Mouse (Mus musculus): ENCODE measurements around the gene Zmynd8.

Zmynd8 gene

GRCm38 (mm10) chr2:165898202-165899194 lies at the start of gene Zmynd8:
Gene Zmynd8 (minus strand): TSS chr2:165899016.
- peak; percentile 83 for DNase-seq (ENCODE audit: low spot score)

- DNase-seq (ENCODE audit: low spot score), result no peak
These were observed 49.2 kb upstream of the Zmynd8 start for GRCm38 (mm10) chr2:165948007-165948406.

GRCm38 (mm10) chr2:165946046-165946564 lies 47.3 kb upstream of the Zmynd8 start:
- DNase-seq (ENCODE audit: low spot score), result no peak

- no peak for DNase-seq (ENCODE audit: low spot score)
These were observed 45.9 kb upstream of the Zmynd8 start for GRCm38 (mm10) chr2:165944576-165945351.

GRCm38 (mm10) chr2:165943113-165943512 lies 44.3 kb upstream of the Zmynd8 start:
- DNase-seq (ENCODE audit: low spot score), result no peak

GRCm38 (mm10) chr2:165936106-165936505 lies 37.3 kb upstream of the Zmynd8 start:
- no peak for DNase-seq (ENCODE audit: low spot score)

- no peak for DNase-seq (ENCODE audit: low spot score)
These were observed 28.9 kb upstream of the Zmynd8 start for GRCm38 (mm10) chr2:165927705-165928104.

GRCm38 (mm10) chr2:165926191-165926590 lies 27.4 kb upstream of the Zmynd8 start:
- no peak for DNase-seq (ENCODE audit: low spot score)

- DNase-seq (ENCODE audit: low spot score), result peak; percentile 29
These were observed 26.3 kb upstream of the Zmynd8 start for GRCm38 (mm10) chr2:165925144-165925543.

GRCm38 (mm10) chr2:165924695-165925094 lies 25.9 kb upstream of the Zmynd8 start:
- no peak for DNase-seq (ENCODE audit: low spot score)

GRCm38 (mm10) chr2:165923715-165924114 lies 24.9 kb upstream of the Zmynd8 start:
- DNase-seq (ENCODE audit: low spot score), result no peak

GRCm38 (mm10) chr2:165922994-165923393 lies 24.2 kb upstream of the Zmynd8 start:
- DNase-seq (ENCODE audit: low spot score), result no peak

- peak; percentile 52 for DNase-seq (ENCODE audit: low spot score)
These were observed 23.4 kb upstream of the Zmynd8 start for GRCm38 (mm10) chr2:165922047-165922728.

GRCm38 (mm10) chr2:165914298-165914697 lies 15.5 kb upstream of the Zmynd8 start:
- DNase-seq (ENCODE audit: low spot score), result peak; percentile 93

- no peak for DNase-seq (ENCODE audit: low spot score)
These were observed 14.3 kb upstream of the Zmynd8 start for GRCm38 (mm10) chr2:165913073-165913472.

GRCm38 (mm10) chr2:165909731-165910130 lies 10.9 kb upstream of the Zmynd8 start:
- no peak for DNase-seq (ENCODE audit: low spot score)

GRCm38 (mm10) chr2:165907199-165907598 lies 8.4 kb upstream of the Zmynd8 start:
- DNase-seq (ENCODE audit: low spot score), result no peak

GRCm38 (mm10) chr2:165906332-165906945 lies 7.6 kb upstream of the Zmynd8 start:
- DNase-seq (ENCODE audit: low spot score), result peak; percentile 59

GRCm38 (mm10) chr2:165901127-165901384 lies 2.2 kb upstream of the Zmynd8 start:
- DNase-seq (ENCODE audit: low spot score), result no peak

GRCm38 (mm10) chr2:165900351-165901126 lies 1.7 kb upstream of the Zmynd8 start:
- DNase-seq (ENCODE audit: low spot score), result peak; percentile 68

- DNase-seq (ENCODE audit: low spot score), result peak; percentile 56
These were observed 1.1 kb upstream of the Zmynd8 start for GRCm38 (mm10) chr2:165899923-165900322.
